Comparison of ENCODE assay signal across 23 mouse cellular contexts in genomic region chr4:132350123-132350740, GRCm38 (mm10). TPM values are rescaled to one million over a fixed set of nuclear protein-coding genes. Genes with fewer than 3 reads are reported as not detected.
DNase-seq lines count a peak whose midpoint lies in the region; ATAC-seq and TF ChIP-seq lines count a peak whose summit lies in the region.
"Had no signal": no experiment of that assay in that cellular context is flagged by ENCODE, and none has a peak within 500 bp of the region (broad histone marks: within the 10 kb centered on the region; RNA-seq: fewer than 3 reads in every experiment).

No protein-coding gene starts in this region.

- TF ChIP-seq CTCF in ES-Bruce4 (IDR thresholded peaks at IDR 0.05; ENCODE audit: low read depth, low read length), result no peak

- H3K36me3 ChIP-seq in limb, embryonic 15.5 days, result peaks cover 16% of the 10 kb centered on the region; the same call in 1 of the 2 replicates
- peaks cover 34% of the 10 kb centered on the region for H3K36me3 ChIP-seq in limb, embryonic 10.5 days
- H3K36me3 ChIP-seq in ES-Bruce4 (ENCODE audit: control insufficient read depth, insufficient read depth, low read length, poor library complexity, severe bottlenecking), result peaks cover 31% of the 10 kb centered on the region
- peaks cover 14% of the 10 kb centered on the region for H3K36me3 ChIP-seq in embryonic facial prominence, embryonic 13.5 days
- H3K36me3 ChIP-seq: forebrain, embryonic 15.5 days had no signal

- no peaks in the 10 kb centered on the region for H3K9me3 ChIP-seq in limb, embryonic 15.5 days
- no peaks in the 10 kb centered on the region for H3K9me3 ChIP-seq in limb, embryonic 10.5 days (replicated peaks)
- H3K9me3 ChIP-seq in ES-Bruce4 (replicated peaks; ENCODE audit: control insufficient read depth, insufficient read depth, low read length, poor library complexity, severe bottlenecking), result no peaks in the 10 kb centered on the region
- H3K9me3 ChIP-seq in embryonic facial prominence, embryonic 13.5 days, result no peaks in the 10 kb centered on the region
- H3K9me3 ChIP-seq: forebrain, embryonic 15.5 days; heart, embryonic 13.5 days; limb, embryonic 12.5 days; midbrain, embryonic 10.5 days; neural tube, embryonic 13.5 days had no signal

- H3K4me2 ChIP-seq in limb, embryonic 15.5 days, result no peak overlapping the region
- H3K4me2 ChIP-seq in embryonic facial prominence, embryonic 13.5 days, result no peak overlapping the region
- H3K4me2 ChIP-seq: forebrain, embryonic 15.5 days; heart, embryonic 13.5 days; limb, embryonic 12.5 days; neural tube, embryonic 13.5 days had no signal

- TF ChIP-seq POLR2A in ES-Bruce4 (IDR thresholded peaks at IDR 0.05; ENCODE audit: insufficient read depth, low read length), result no peak

- TF ChIP-seq EP300 in ES-Bruce4 (IDR thresholded peaks at IDR 0.05; ENCODE audit: insufficient read depth, low read depth, low read length), result no peak

- no peak for DNase-seq in limb, embryonic 10.5 days (ENCODE audit: low spot score)
- DNase-seq in 416B (ENCODE audit: low read depth), result peak; percentile 72
- no peak for DNase-seq in ovary, postnatal 36 days (ENCODE audit: low spot score)
- DNase-seq: adrenal gland, adult 2 months; cerebellum, postnatal 25 days; heart, postnatal 4 days; kidney, adult 18-20 months; kidney, postnatal 25 days; lung, postnatal 10 days; right cerebral cortex, postnatal 25 days; thymus, postnatal 36 days had no signal

- H3K4me3 ChIP-seq in limb, embryonic 15.5 days, result no peak overlapping the region
- no peak overlapping the region for H3K4me3 ChIP-seq in limb, embryonic 10.5 days
- H3K4me3 ChIP-seq in ES-Bruce4 (ENCODE audit: low read depth, low read length), result no peak overlapping the region
- no peak overlapping the region for H3K4me3 ChIP-seq in embryonic facial prominence, embryonic 13.5 days
- H3K4me3 ChIP-seq: forebrain, embryonic 15.5 days; heart, embryonic 13.5 days; left cerebral cortex, adult 2 months; limb, embryonic 12.5 days; neural tube, embryonic 13.5 days had no signal

- H3K27ac ChIP-seq in limb, embryonic 15.5 days, result peak overlapping the region; percentile 22; the same call in 1 of the 2 replicates
- no peak overlapping the region for H3K27ac ChIP-seq in limb, embryonic 10.5 days
- peak overlapping the region; percentile 53 for H3K27ac ChIP-seq in ES-Bruce4 (ENCODE audit: insufficient read depth, low read length)
- 0 out of 2 replicates have a peak overlapping the region, but pooled peaks have one; percentile 39 for H3K27ac ChIP-seq in embryonic facial prominence, embryonic 13.5 days
- H3K27ac ChIP-seq: forebrain, embryonic 15.5 days; left cerebral cortex, adult 2 months; midbrain, embryonic 10.5 days; neural tube, embryonic 13.5 days; stomach, postnatal 0 days had no signal

- peaks cover 17% of the 10 kb centered on the region for H3K4me1 ChIP-seq in limb, embryonic 15.5 days
- H3K4me1 ChIP-seq in limb, embryonic 10.5 days, result peaks cover 17% of the 10 kb centered on the region
- H3K4me1 ChIP-seq in ES-Bruce4 (ENCODE audit: control insufficient read depth, insufficient read depth, low read length), result peaks cover 5% of the 10 kb centered on the region
- peaks cover 17% of the 10 kb centered on the region for H3K4me1 ChIP-seq in embryonic facial prominence, embryonic 13.5 days

- no peak for ATAC-seq in limb, embryonic 15.5 days (ENCODE audit: insufficient number of reproducible peaks, low FRiP score, low TSS enrichment, low read depth)
- no peak for ATAC-seq in embryonic facial prominence, embryonic 13.5 days (ENCODE audit: insufficient number of reproducible peaks, insufficient read depth, low FRiP score, low TSS enrichment, low read depth)
- ATAC-seq in cerebellum, adult (ENCODE audit: insufficient number of reproducible peaks, low FRiP score, low TSS enrichment), result no peak
- ATAC-seq: forebrain, embryonic 15.5 days; hindbrain, embryonic 16.5 days had no signal

- no peak overlapping the region for H3K9ac ChIP-seq in limb, embryonic 15.5 days
- 0 out of 2 replicates have a peak overlapping the region, but pooled peaks have one; percentile 100 for H3K9ac ChIP-seq in ES-Bruce4 (ENCODE audit: low read depth, poor library complexity, severe bottlenecking)
- H3K9ac ChIP-seq in embryonic facial prominence, embryonic 13.5 days, result no peak overlapping the region; the same call in 1 of the 2 replicates
- H3K9ac ChIP-seq: forebrain, embryonic 15.5 days; heart, embryonic 13.5 days; limb, embryonic 12.5 days; neural tube, embryonic 13.5 days had no signal

- WGBS in limb, embryonic 15.5 days, result 49% methylated on average over 2 of the region's 2 CpGs
- 34% methylated on average over 2 of the region's 2 CpGs for WGBS in limb, embryonic 10.5 days
- 35% methylated on average over 2 of the region's 2 CpGs for WGBS in embryonic facial prominence, embryonic 13.5 days

- no peaks in the 10 kb centered on the region for H3K27me3 ChIP-seq in limb, embryonic 15.5 days
- H3K27me3 ChIP-seq in limb, embryonic 10.5 days (ENCODE audit: low read depth, poor library complexity, severe bottlenecking), result no peaks in the 10 kb centered on the region
- H3K27me3 ChIP-seq in ES-Bruce4 (ENCODE audit: control insufficient read depth, insufficient read depth, low read length, poor library complexity, severe bottlenecking), result no peaks in the 10 kb centered on the region
- H3K27me3 ChIP-seq in embryonic facial prominence, embryonic 13.5 days, result no peaks in the 10 kb centered on the region
- H3K27me3 ChIP-seq: forebrain, embryonic 15.5 days; heart, embryonic 13.5 days; limb, embryonic 12.5 days; neural tube, embryonic 13.5 days had no signal

RNA-seq across cellular contexts. Expression of gene Rcc1, which starts 3.2 kb away (rescaled TPM):
- polyA plus RNA-seq in limb, embryonic 15.5 days (2015; fragmentation: Nextera tagmentation; extraction: Ambion mirVana), result 66.2 and 70.1 TPM in 2 replicates
- 162 and 192 TPM in 2 replicates for polyA plus RNA-seq in limb, embryonic 10.5 days (2016; fragmentation: Nextera tagmentation; extraction: Ambion mirVana)
- 78.8 and 83.1 TPM in 2 replicates for polyA plus RNA-seq in ES-Bruce4 (2011; ENCODE audit: insufficient read depth, insufficient read length, low read depth, missing spikeins)
- 74.1 and 81.9 TPM in 2 replicates for polyA plus RNA-seq in embryonic facial prominence, embryonic 13.5 days (2015; fragmentation: Nextera tagmentation; extraction: Ambion mirVana)

RNA-seq across cellular contexts. Expression of gene Trnau1ap, which starts 20.9 kb away (rescaled TPM):
- polyA plus RNA-seq in limb, embryonic 15.5 days (2015; fragmentation: Nextera tagmentation; extraction: Ambion mirVana), result 61.4 and 68.3 TPM in 2 replicates
- polyA plus RNA-seq in limb, embryonic 10.5 days (2016; fragmentation: Nextera tagmentation; extraction: Ambion mirVana), result 89.2 and 90.1 TPM in 2 replicates
- 35.2 and 36.1 TPM in 2 replicates for polyA plus RNA-seq in ES-Bruce4 (2011; ENCODE audit: insufficient read depth, insufficient read length, low read depth, missing spikeins)
- 78.5 and 83.1 TPM in 2 replicates for polyA plus RNA-seq in embryonic facial prominence, embryonic 13.5 days (2015; fragmentation: Nextera tagmentation; extraction: Ambion mirVana)

RNA-seq across cellular contexts. Expression of gene Rab42, which starts 47.0 kb away (rescaled TPM):
- 1.8 and 2.7 TPM in 2 replicates for polyA plus RNA-seq in limb, embryonic 15.5 days (2015; fragmentation: Nextera tagmentation; extraction: Ambion mirVana)
- polyA plus RNA-seq in limb, embryonic 10.5 days (2016; fragmentation: Nextera tagmentation; extraction: Ambion mirVana), result 0.68 and 1.4 TPM in 2 replicates
- polyA plus RNA-seq in ES-Bruce4 (2011; ENCODE audit: insufficient read depth, insufficient read length, low read depth, missing spikeins), result 0.90 TPM in 1 of 2 replicates, not detected in the other
- polyA plus RNA-seq in embryonic facial prominence, embryonic 13.5 days (2015; fragmentation: Nextera tagmentation; extraction: Ambion mirVana), result 2.1 and 2.6 TPM in 2 replicates
